Mouse (Mus musculus) lung, postnatal 25 days (tissue): ENCODE results near the gene Me1.
"Not testable (repeated sequence)": the region's sequence is repeated elsewhere in the genome, so short reads cannot be mapped to it uniquely, and the experiment has no call there.

Experiments
- DNase-seq: peaks from one replicate; pipeline ENCODE4 v3.0.0; 2022; ENCODE audit warnings: low spot score

Gene Me1

GRCm38 (mm10) chr9:86652194-86652593 lies 43.6 kb downstream of the Me1 start:
- DNase-seq = no peak

DNA sequence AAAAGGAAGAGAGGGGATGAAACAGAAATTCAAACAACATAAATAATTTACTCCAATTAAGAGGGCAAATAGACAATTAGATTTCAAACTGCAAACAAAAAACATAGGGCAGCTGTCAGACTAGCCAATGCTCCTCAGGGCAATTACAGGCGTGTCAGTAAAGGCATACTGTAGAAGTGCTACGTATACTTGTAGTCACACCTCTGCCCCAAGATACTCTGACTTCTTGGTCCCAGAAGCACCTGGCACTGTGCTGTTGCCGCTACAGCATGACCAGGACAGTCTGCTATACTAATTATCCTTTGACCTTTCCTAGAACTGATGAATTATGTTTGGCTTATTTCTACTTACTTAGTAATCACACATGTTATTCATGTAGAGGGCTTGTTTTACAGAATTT lies 44.5 kb downstream of the Me1 start:
- no peak for DNase-seq

DNA sequence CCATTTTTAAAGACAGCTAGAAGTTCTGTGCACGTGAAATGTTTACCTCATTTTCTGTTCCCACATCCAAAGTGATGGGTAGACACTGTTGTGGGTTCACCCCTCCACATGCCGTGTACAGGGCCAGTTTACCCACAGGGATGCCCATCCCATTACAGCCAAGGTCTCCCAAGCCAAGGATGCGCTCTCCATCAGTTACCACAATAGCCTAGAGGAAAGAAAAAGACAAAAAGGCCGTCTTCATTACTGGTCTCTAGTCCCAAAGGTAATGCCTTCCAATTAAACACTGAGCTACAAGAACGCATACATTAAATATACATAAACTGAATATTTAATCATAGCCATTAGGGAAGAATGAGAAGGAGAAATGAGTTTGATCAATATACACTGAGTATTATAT lies 44.9 kb downstream of the Me1 start:
- no peak for DNase-seq

DNA sequence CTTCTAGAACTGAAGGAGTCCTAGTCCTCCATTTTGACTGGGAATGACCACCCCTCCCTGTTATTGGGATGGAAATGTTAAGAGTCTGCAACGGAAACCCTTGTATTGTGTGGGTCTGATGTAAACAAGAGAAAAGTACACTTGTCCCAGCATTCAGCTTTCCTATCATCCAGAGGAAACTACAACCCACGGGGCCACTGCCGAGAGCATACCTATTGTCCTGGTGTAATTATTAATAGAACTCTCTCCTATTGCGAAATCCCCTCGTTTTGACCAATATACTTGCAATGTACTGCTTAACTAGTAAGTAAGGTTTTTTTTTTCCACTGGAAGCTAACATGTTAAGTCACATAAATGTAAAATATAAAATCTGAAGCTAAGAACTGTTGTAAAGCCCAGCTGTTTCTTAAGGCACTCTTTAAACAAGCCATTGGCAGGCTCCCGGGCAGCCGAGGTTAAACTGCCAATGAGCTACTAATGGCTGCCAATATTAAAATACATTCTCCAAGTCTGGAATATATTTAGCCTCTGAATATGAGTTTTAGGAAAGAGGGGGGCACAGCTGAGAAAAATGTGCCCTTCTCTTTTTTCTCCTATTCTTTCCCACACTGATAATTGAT lies 47.7 kb downstream of the Me1 start:
- peak; percentile 42 for DNase-seq

DNA sequence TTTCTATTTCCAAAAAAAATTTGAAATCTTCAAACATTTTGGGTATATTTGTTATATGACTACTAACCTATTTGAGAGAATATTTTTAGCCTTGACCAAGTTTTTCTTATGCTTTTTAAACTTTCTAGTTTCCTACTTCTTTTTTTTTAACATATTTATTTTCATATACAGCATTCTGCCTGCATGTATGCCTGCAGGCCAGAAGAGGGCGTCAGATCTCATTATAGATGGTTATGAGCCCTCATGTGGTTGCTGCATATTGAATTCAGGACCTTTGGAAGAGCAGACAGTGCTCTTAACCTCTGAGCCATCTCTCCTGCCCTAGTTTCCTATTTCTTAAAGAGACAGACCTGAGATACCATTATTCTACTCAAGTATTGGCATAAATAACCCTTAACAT lies 48.9 kb downstream of the Me1 start:
- DNase-seq = no peak

- peak; percentile 16 for DNase-seq
These were observed 52.3 kb downstream of the Me1 start for GRCm38 (mm10) chr9:86643497-86643896.

- peak; percentile 61 for DNase-seq
These were observed 57.0 kb downstream of the Me1 start for GRCm38 (mm10) chr9:86638771-86639170.

DNA sequence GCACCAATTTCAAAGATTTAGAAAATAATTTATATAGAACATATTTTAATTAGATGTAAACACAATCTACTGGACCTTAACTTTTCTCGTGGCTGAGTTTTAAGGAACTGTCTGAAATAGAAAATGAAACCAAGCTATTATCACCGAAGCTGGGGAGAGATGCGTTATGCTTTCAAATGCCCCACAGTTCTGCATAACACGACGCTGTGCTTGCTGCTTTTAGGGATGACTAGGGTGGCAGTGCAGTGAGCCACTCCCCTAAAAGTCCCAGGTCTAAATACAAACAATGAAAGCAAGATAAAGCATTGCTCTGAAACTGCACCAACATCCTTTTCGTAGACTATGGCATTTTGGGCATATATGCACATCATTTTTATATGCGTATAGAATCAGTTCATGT lies 64.6 kb downstream of the Me1 start:
- no peak for DNase-seq

GRCm38 (mm10) chr9:86630352-86630931 lies 65.3 kb downstream of the Me1 start:
- DNase-seq = no peak

GRCm38 (mm10) chr9:86629379-86629778 lies 66.4 kb downstream of the Me1 start:
- no peak for DNase-seq

GRCm38 (mm10) chr9:86627745-86628496 lies 67.8 kb downstream of the Me1 start:
- no peak for DNase-seq

GRCm38 (mm10) chr9:86626906-86627305 lies 68.8 kb downstream of the Me1 start:
- DNase-seq = no peak

GRCm38 (mm10) chr9:86624781-86625180 lies 71.0 kb downstream of the Me1 start:
- no peak for DNase-seq

GRCm38 (mm10) chr9:86624039-86624438 lies 71.7 kb downstream of the Me1 start:
- no peak for DNase-seq

GRCm38 (mm10) chr9:86622062-86622461 lies 73.7 kb downstream of the Me1 start:
- no peak for DNase-seq

DNA sequence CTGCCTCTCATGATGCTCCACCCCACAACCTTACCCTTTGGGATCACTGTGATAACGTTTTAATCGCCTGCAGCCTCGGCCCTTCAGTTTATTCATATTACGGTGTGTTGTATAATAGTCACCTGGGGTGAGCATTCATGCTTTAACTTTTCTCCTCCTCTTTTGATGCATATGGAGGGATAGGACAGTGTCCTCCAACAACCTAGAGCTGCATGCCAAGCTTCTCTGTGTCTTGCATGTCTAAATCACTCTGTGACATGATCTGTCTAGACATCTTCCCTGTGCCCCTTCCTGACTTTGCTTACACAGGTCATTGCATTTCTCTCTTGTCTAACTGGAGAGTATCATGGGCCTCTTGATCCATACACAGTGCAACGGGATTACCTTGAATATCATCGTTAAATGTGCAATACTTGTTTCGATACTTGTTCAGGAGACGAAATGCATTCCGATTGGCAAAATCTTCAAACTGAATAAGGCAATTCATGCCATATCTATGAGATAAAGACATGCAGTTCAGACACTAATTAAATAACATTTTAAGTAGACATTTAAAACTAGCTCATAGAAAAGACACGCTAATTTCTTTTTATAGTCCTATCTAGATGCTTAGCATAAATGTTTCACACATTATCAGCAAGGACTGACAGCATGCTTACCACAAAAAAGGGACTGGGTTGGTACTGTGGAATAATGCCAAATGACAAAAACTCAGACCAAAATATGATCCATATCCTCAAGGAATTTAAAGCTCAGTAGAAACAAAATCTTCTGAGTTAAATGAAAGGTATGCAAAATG lies 76.2 kb downstream of the Me1 start:
- DNase-seq = no peak

- DNase-seq = no peak
These were observed 77.8 kb downstream of the Me1 start for GRCm38 (mm10) chr9:86617837-86618492.

GRCm38 (mm10) chr9:86615765-86616164 lies 80.0 kb downstream of the Me1 start:
- DNase-seq = no peak

DNA sequence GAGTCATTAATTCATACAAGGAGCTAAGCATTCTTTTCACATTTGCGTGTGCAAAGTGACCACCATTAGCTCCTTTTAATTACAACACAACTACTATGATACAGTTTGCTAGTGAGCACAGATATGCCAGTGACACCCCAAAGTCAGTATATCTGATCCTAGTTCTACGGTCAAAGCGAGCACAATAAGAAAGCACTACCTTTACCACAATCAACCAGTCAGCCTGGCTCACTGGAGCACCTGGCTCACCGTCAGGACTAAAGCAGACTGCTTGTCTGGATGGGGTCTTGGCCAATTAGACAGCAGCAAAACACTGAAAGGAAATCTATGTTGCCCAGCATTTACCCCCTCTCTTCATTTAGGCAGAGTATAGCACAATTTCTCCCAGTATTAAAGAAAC lies 83.7 kb downstream of the Me1 start:
- no peak for DNase-seq

- DNase-seq = no peak
These were observed 90.0 kb downstream of the Me1 start for GRCm38 (mm10) chr9:86605776-86606175.

DNA sequence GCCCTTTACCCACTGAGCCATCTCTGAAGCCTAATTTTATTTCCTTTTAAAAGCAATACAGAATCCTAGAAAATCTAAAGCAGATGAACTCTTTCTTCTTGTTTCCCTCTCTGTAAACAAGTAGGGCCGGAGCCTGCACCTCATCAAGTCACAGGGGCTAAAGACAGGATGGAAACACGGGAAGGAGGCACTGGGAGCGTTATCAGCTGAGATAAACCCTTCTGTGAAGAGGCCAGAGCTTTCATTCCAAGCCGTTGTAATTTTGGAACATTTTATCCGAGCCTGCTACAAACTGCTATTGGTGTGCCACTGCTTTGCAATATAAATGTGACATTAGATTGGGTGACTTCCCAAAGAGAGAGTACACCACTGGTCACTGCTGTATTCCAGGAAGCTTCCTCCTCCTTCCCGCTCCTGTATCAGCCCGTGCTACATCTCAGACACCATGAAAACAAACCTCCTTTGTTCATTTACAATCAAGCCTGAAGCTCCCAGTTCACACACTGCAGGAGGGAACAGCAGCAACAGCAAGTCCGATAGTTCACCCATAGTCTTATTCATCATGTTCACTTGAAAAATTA lies 95.9 kb downstream of the Me1 start:
- no peak for DNase-seq

DNA sequence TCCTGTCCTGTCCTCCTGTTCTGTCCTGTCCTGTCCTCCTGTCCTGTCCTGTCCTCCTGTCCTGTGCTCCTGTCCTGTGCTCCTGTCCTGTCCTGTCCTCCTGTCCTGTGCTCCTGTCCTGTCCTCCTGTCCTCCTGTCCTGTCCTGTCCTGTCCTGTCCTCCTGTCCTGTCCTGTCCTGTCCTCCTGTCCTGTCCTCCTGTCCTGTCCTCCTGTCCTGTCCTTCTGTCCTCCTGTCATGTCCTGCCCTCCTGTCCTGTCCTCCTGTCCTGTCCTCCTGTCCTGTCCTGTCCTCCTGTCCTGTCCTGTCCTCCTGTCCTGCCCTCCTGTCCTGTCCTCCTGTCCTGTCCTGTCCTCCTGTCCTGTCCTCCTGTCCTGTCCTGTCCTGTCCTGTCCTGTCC lies 98.8 kb downstream of the Me1 start:
- not testable (repeated sequence) for DNase-seq
